Mouse (Mus musculus) myocyte (in vitro differentiated cells): ENCODE measurements around the gene Zfp938.

Experiments used
- E2F4 ChIP-seq: IDR thresholded peaks from one replicate; pipeline ENCODE4 v1.6.1; 2011; ENCODE audit warnings: mild to moderate bottlenecking, control low read depth, moderate library complexity; ENCODE audit not compliant: insufficient read depth
- MAX ChIP-seq: IDR thresholded peaks from one replicate; pipeline ENCODE4 v1.6.1; 2011; ENCODE audit warnings: low read depth, mild to moderate bottlenecking, control low read depth
- MYOD1 ChIP-seq, 3 experiments: IDR thresholded peaks; one replicate each; pipeline ENCODE4 v1.6.1; 2011; ENCODE audit warnings: control low read depth in 2 of 3, low read depth in 2 of 3, mild to moderate bottlenecking in 2 of 3, moderate library complexity in 1 of 3; ENCODE audit not compliant: insufficient read length in 2 of 3, control insufficient read depth in 1 of 3
- POLR2A ChIP-seq: IDR thresholded peaks from one replicate; pipeline ENCODE4 v1.6.1; 2011; ENCODE audit warnings: low read depth, mild to moderate bottlenecking, control low read depth, moderate library complexity; ENCODE audit not compliant: insufficient read length
- TCF12 ChIP-seq: IDR thresholded peaks from one replicate; pipeline ENCODE4 v1.6.1; 2011; ENCODE audit warnings: mild to moderate bottlenecking, control low read depth; ENCODE audit not compliant: poor library complexity, insufficient read depth, severe bottlenecking
- USF1 ChIP-seq: IDR thresholded peaks from one replicate; pipeline ENCODE4 v1.6.1; 2011; ENCODE audit warnings: low read depth, mild to moderate bottlenecking, control low read depth, moderate library complexity

DNA sequence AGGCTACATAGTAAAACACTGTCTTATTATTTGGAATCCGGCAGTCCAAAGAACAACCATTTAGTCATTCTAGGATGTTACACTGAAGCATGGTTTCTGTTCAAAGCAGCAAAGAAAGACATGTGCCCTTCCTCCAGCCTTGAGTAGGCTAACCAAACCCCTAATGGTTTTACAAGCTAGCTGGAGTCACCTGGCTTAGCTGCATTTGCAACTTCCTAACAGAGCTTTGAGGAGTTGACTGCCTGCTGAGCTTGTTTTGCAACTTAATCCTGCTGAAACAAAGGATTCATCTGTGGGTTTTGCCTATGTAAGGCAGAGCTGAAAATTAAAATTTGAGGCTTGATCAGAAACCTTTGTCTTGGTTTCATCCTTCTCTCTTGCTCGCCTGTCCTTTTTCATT is 16.3 kb upstream of the Zfp938 start:
- TF ChIP-seq TCF12: no peak
- no peak for TF ChIP-seq POLR2A
- TF ChIP-seq USF1: no peak
- no peak for TF ChIP-seq MAX
- no peak for TF ChIP-seq MYOD1 (IDR thresholded peaks at IDR 0.05; ENCODE audit: control insufficient read depth in 1 of 3, insufficient read length in 2 of 3, low read depth in 2 of 3)
- no peak for TF ChIP-seq E2F4
